Mouse (Mus musculus) 3T3-L1 (cell line): ENCODE measurements around the gene Mansc1.
A peak's percentile ranks its signal among the peaks of the same experiment; 100 is the strongest.
"Not testable (repeated sequence)": the region's sequence is repeated elsewhere in the genome, so short reads cannot be mapped to it uniquely, and the experiment has no call there.

Experiments
- DNase-seq: peaks from one replicate; pipeline ENCODE4 v3.0.0-alpha.2; 2015; ENCODE audit warnings: low read depth, low spot score

Gene Mansc1

GRCm38 (mm10) chr6:134631947-134632687 is at the start of gene Mansc1:
Gene Mansc1 (minus strand): TSS chr6:134632488.
- no peak for DNase-seq

- not testable (repeated sequence) for DNase-seq
Measured at GRCm38 (mm10) chr6:134679330-134679729, 47.0 kb upstream of the Mansc1 start.

GRCm38 (mm10) chr6:134678037-134678436 is 45.7 kb upstream of the Mansc1 start:
- no peak for DNase-seq

- no peak for DNase-seq
Measured at GRCm38 (mm10) chr6:134677504-134677903, 45.2 kb upstream of the Mansc1 start.

GRCm38 (mm10) chr6:134673712-134674111 is 41.4 kb upstream of the Mansc1 start:
- not testable (repeated sequence) for DNase-seq

- peak; percentile 77 for DNase-seq
Measured at GRCm38 (mm10) chr6:134670881-134671411, 38.7 kb upstream of the Mansc1 start.

DNA sequence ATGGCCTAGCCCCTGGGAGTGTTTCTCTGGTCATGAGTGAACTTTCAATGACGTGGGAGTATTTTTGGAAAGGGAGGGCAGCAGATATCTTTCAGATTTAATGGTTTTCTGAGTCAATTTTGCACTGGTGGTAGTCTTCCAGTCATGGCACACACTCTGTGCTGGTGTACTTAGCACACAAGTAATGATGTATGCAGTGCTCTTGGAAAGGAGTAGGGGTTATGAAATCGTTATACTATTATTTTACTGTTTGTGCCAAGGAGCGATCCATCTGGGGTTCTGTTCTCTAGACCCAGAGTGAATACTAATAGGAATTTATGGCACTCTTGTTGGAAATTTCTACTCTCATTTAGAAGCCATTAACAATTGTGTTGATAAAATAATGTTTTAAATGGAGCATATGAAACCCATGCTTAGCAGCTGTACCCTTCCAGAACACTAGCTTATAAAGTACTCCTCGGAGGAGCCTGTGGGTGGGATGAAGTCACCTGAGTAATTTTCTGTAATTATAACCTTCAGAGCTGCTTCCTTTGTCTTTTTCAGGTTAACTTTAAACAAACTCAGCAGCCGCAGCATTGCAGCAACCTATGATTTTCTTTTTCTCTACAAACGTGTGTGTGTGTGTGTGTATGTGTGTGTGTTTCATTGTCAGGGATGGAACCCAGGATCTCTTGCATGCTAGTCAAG is 37.0 kb upstream of the Mansc1 start:
- DNase-seq: no peak

DNA sequence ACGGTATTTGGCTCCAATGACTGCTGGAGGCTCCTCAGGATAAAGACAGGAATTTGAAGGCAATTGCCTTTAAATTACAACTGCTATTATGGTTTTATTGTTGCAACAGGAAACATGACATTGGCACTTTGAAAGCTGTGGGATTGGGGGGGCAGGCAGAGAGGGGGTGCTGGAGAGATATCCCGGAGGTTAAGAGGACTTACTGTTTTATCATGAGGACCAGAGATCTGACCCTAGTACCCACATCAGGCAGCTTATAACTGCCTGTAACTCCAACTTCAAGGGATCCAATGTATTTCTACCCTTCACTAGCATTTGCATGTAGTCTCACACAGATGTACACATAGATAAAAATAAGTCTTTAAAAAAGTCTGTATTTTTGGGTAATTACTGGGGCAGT is 36.2 kb upstream of the Mansc1 start:
- DNase-seq: no peak

DNA sequence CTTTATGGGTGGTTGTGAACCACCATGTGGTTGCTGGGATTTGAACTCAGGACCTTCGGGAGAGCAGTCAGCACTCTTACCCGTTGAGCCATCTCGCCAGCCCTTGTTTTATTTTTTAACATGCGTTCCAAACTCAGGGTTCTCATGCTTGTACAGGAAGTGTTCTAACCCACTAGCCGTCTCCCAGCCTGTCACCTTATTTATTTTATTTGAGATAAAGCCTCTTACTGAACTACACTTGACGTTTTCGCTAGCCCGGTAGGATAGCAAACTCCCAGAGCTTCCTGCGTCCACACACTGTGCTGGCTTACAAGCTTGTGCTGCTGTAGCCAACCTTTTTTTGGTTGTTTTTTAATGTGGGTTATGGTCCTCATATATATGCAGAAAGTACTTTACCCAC is 33.5 kb upstream of the Mansc1 start:
- DNase-seq: no peak

GRCm38 (mm10) chr6:134664573-134664972 is 32.3 kb upstream of the Mansc1 start:
- no peak for DNase-seq

DNA sequence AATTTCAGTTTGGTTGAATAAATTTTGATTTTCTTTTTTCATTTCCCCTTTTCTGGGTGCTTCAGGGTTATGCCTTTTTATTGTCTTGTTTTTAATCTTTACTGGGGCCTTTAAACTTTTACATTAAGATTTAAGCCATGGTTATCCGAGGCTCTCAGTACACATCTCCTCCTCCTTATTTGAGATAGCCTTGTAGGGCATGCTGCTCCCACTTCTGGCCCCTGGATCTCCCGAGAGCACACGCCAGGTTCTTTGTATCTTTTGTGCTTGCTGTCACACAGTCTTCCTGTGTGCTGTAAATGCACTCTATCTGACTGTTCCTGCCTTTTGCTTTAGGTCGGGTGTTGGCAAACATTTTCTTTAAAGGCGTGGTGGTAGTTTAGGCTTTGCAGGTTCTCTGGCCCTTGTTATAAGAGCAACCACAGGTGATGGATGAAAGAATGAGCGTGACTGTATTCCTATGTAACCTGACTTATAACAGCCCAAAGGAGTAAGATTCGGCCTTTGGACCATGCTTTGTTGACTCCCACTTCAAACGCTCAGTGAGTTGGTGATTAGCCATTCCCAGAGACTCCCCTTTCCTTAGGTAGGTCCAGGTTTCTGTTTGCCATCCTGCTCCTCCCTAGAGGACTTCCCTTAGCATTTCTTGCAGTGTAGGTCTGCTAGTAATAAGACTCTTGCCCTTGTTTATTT is 28.6 kb upstream of the Mansc1 start:
- no peak for DNase-seq

DNA sequence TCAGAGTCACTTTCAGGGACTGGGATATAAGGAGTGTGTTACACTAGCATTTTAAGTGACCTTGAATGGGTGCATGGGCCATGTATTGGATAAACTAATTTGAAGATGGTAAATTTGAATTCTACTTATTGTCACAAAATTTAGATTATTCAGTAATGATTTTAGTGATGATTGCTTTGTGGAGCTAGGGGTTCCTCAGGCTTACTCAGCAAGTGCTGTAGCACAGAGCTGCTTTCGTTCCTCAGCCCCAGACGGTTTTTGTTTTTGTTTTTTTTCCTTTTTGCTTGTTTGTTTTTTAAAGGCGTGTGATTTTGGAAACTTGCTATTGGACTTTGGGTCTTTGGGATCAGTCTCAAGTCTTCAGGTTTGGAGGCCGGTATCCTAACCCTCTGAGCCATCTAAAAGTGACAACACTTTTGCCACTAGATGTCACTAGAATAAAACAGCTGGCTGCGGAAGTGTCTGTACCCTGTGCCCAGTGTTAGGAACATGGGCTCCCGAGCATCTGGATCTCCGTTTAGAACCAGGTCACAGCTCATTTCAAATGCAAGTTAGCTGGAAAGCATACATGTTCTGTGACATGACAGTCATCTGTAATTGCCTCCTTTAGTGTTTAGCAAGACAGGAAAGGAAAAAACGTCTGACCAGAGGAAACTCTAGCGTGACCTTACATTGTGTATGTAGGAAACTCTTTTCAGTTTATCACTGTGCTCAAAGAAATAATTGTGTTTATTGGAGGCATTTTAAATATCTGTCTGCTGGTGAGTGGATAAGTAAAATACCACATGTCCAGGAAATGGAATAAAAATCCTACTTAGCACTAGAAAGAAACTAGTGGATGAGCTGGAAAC is 27.0 kb upstream of the Mansc1 start:
- peak; percentile 84 for DNase-seq

DNA sequence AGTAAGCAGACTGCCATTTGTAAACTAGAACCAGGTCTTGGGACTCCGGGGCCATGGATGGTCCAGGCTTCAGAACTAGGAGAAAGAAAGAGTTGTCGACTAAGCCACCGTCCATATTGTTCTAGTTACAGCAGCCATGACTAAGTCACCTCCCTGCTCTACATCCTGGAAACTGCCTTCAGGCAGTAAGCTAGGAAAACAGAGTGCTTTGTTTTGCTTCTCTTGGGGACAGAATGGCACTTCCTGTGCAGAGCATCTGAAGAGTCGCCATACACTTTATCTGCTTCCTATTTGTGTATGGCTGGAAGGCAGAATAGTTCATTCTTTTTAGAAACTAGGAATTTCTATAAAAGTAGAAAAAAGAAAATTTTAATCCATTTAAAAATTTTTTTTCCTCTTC is 24.2 kb upstream of the Mansc1 start:
- peak; percentile 37 for DNase-seq

GRCm38 (mm10) chr6:134648356-134648755 is 16.1 kb upstream of the Mansc1 start:
- no peak for DNase-seq

- DNase-seq: peak; percentile 40
Measured at GRCm38 (mm10) chr6:134647621-134648020, 15.3 kb upstream of the Mansc1 start.

GRCm38 (mm10) chr6:134646835-134647234 is 14.5 kb upstream of the Mansc1 start:
- DNase-seq: no peak

GRCm38 (mm10) chr6:134643296-134643695 is 11.0 kb upstream of the Mansc1 start:
- DNase-seq: peak; percentile 30

DNA sequence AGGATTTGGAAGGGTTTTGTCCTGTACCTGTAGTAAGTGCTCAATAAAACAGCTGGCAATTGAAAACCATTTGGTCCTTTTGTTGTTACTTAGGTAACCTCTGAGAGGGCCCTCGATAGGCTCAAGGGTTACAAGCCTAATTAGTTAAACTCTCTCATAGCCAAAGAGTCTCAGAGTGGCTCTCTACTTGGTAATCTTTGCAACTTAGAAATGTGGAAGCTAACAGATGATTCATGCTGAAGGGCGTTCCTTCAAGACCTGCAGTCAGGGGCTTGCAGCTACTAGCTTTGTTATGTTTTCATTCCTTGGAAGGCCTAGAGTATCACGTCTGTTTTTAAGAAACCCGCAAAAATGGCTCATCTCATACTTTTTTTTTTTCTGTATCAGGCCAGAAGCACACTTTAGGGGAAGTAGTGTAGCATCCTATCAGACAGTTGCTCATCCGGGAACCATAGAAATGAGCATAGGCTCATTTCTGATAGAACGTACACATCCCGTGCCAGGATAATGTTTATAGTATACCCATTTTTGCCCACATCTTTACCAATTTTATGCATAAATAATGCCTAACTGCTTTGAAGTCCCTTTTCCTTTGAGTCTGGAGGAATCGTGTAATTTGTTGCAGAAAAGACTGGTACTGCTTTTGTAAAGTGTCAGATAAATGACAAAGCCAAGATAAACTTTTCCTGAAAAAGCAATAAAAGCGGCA is 9.6 kb upstream of the Mansc1 start:
- peak; percentile 58 for DNase-seq

GRCm38 (mm10) chr6:134640485-134641475 is 8.5 kb upstream of the Mansc1 start:
- peak; percentile 95 for DNase-seq
